Mouse (Mus musculus): Measurements from ENCODE around the gene Lyar. TPM values are rescaled to one million over a fixed set of nuclear protein-coding genes. Genes with fewer than 3 reads are reported as not detected.

Lyar gene
- polyA plus RNA-seq, 1 experiment: 21.2 TPM

DNA sequence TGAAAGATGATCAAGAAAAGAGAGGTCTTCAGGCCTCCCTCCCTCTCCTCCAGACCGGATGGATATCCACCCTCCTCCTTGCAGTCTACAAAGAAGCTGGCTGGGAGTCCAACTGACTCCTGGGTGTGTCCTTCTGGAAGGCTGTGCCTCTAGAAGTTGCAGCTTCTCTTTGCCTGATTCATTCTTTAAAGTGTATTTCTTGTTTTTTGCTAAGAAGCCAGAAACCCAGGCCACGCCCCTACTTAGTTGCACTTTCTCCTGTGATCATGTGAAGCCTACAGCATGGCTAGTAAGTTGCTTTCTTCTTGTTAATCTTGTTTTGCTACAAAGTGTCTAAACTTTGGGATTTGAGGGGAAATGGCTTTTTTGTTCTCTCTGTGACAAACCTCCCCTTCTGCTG, 33.3 kb upstream of the Lyar start:
- Histone ChIP-seq H3K36me3 (ENCODE audit: control insufficient read depth, insufficient read depth) (no peaks in the 10 kb centered on the region), H3K79me2 (ENCODE audit: control insufficient read depth, insufficient read depth) (no peaks in the 10 kb centered on the region), H3K4me2 (ENCODE audit: low read depth) (no peak overlapping the region), H3K4me3 (no peak overlapping the region), H3ac (ENCODE audit: control insufficient read depth, insufficient read length) (no peak overlapping the region), H3K27me3 (ENCODE audit: control insufficient read depth, insufficient read depth, insufficient read length) (no peaks in the 10 kb centered on the region)
- TF ChIP-seq E2F4 (IDR thresholded peaks at IDR 0.05; ENCODE audit: insufficient read depth): no peak

DNA sequence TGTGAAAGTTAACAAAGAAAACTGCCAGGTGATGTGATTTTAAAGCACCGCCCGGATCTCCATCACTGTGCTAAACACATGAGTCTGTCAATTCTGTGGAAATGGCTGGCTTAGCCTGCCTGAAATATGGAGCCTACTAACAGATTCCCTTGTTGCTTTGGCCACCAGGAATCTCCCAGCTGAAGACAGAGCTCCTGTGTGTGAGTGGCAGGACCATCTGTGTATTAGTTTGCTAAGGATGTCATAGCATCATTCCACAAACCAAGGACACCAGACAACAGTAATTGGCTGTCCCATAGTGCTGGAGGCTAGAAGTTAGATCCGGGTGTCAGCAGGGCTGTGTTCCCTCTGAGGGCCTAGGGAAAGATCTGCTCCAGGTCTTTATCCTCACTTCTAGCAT, 29.4 kb upstream of the Lyar start:
- Histone ChIP-seq H3K4me3 (no peak overlapping the region), H3ac (ENCODE audit: control insufficient read depth, insufficient read length) (no peak overlapping the region), H3K27me3 (ENCODE audit: control insufficient read depth, insufficient read depth, insufficient read length) (no peaks in the 10 kb centered on the region), H3K79me2 (ENCODE audit: control insufficient read depth, insufficient read depth) (no peaks in the 10 kb centered on the region), H3K4me2 (ENCODE audit: low read depth) (no peak overlapping the region), H3K36me3 (ENCODE audit: control insufficient read depth, insufficient read depth) (no peaks in the 10 kb centered on the region)
- TF ChIP-seq CEBPB (IDR thresholded peaks at IDR 0.05; ENCODE audit: insufficient read depth, poor library complexity, severe bottlenecking) (no peak), POLR2AphosphoS2 (IDR thresholded peaks at IDR 0.05; ENCODE audit: insufficient read length, low read depth) (no peak), MYOD1 (IDR thresholded peaks at IDR 0.05; ENCODE audit: control insufficient read depth in 1 of 3, insufficient read length in 2 of 3, low read depth in 2 of 3) (peak; percentile 44 to 81 (median 52)), MYOG (IDR thresholded peaks at IDR 0.05; ENCODE audit: control insufficient read depth in 1 of 3, insufficient read depth in 1 of 3, insufficient read length in 2 of 3, low read depth in 2 of 3) (no peak)

DNA sequence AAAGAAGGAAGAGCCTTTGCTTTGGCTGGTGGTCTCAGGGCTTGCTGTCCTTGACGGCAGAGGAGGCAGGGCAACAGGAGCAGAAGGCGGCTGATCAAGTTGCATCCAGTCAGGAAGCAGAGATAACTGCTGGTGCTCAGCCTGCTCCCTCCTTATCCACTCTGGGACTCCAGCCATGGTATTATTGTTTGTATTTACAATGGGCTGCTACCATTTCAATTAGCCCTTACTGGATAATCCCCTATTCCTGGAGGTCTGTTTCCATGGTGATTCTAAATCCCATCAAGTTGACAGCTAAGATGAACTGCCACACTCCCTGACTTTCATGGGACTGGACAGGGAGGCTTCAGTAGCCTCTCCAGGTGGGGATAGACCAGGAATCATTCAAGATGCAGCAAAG, 25.3 kb upstream of the Lyar start:
- no peak overlapping the region for H3ac ChIP-seq (ENCODE audit: control insufficient read depth, insufficient read length)
- no peaks in the 10 kb centered on the region for H3K27me3 ChIP-seq (ENCODE audit: control insufficient read depth, insufficient read depth, insufficient read length)
- H3K4me3 ChIP-seq: no peak overlapping the region
- no peaks in the 10 kb centered on the region for H3K36me3 ChIP-seq (ENCODE audit: control insufficient read depth, insufficient read depth)
- H3K79me2 ChIP-seq (ENCODE audit: control insufficient read depth, insufficient read depth): no peaks in the 10 kb centered on the region
- TF ChIP-seq MYOG (IDR thresholded peaks at IDR 0.05; ENCODE audit: control insufficient read depth in 1 of 3, insufficient read depth in 1 of 3, insufficient read length in 2 of 3, low read depth in 2 of 3) (no peak), USF1 (IDR thresholded peaks at IDR 0.05; ENCODE audit: low read depth) (no peak), POLR2A (IDR thresholded peaks at IDR 0.05; ENCODE audit: insufficient read length, low read depth) (no peak), TCF12 (IDR thresholded peaks at IDR 0.05; ENCODE audit: insufficient read depth, poor library complexity, severe bottlenecking) (no peak), TCF3 (IDR thresholded peaks at IDR 0.05; ENCODE audit: insufficient read length, low read depth) (no peak)
- H3K4me2 ChIP-seq (ENCODE audit: low read depth): no peak overlapping the region

DNA sequence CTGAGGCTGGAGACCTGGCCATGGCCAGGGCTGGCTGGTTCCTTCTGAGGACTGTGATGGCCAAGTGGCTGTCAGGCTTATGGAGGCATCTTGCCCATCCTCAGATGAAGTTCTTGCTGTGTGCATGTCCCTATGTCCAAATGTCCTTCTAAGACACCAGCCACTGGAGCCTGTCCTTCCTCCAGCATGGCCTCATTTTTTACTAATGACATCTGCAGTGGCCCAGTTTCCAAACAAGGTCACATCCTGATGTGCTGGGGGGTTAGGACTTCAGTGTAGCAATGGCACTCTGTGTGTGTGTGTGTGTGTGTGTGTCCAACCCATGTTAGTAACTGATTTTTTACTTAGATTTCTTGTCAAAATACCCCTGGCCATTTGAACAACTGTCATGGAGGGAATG, 24.3 kb upstream of the Lyar start:
- Histone ChIP-seq H3K4me3 (no peak overlapping the region), H3ac (ENCODE audit: control insufficient read depth, insufficient read length) (no peak overlapping the region), H3K4me2 (ENCODE audit: low read depth) (no peak overlapping the region), H3K27me3 (ENCODE audit: control insufficient read depth, insufficient read depth, insufficient read length) (no peaks in the 10 kb centered on the region), H3K79me2 (ENCODE audit: control insufficient read depth, insufficient read depth) (no peaks in the 10 kb centered on the region), H3K36me3 (ENCODE audit: control insufficient read depth, insufficient read depth) (no peaks in the 10 kb centered on the region)
- TF ChIP-seq CEBPB (IDR thresholded peaks at IDR 0.05; ENCODE audit: insufficient read depth, poor library complexity, severe bottlenecking) (no peak), SRF (IDR thresholded peaks at IDR 0.05; ENCODE audit: control insufficient read depth, insufficient read length, low read depth) (no peak), POLR2A (IDR thresholded peaks at IDR 0.05; ENCODE audit: insufficient read length, low read depth) (no peak), TCF3 (IDR thresholded peaks at IDR 0.05; ENCODE audit: insufficient read length, low read depth) (no peak), MYOG (IDR thresholded peaks at IDR 0.05; ENCODE audit: control insufficient read depth in 1 of 3, insufficient read depth in 1 of 3, insufficient read length in 2 of 3, low read depth in 2 of 3) (no peak), TCF12 (IDR thresholded peaks at IDR 0.05; ENCODE audit: insufficient read depth, poor library complexity, severe bottlenecking) (no peak)

DNA sequence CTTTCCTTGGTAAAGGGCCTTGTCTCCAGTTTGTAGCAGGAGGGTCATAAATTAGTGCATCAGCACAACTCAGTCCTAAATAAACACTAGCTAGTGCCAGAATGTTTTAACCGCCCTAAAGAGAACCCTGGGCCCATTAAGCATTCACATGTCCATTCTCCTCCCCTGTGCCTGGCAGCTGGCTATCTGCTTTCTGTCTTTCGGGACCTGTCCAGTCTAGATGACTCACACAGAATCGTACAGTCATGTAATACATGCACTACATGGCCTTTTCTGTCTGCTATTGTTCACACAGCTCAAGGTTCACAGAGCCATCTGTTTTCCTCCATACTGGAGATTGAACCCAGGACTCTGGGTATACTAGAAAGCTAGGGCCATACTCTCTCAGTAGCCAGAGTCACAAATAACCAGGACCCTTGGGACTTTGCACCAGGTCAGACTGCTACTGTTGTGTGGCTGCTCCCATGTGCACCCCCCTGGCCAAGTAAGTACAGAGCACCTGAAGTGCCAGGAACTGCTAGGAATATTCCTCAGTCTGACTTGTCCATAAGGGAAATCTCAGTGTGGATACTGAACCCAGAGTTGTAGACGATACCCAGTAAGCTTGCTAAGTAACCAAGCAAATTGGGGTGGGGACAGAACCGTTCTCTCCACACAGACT, 23.3 kb upstream of the Lyar start:
- no peak overlapping the region for H3K4me3 ChIP-seq
- H3K36me3 ChIP-seq (ENCODE audit: control insufficient read depth, insufficient read depth): no peaks in the 10 kb centered on the region
- H3K4me2 ChIP-seq (ENCODE audit: low read depth): no peak overlapping the region
- no peaks in the 10 kb centered on the region for H3K79me2 ChIP-seq (ENCODE audit: control insufficient read depth, insufficient read depth)
- H3K27me3 ChIP-seq (ENCODE audit: control insufficient read depth, insufficient read depth, insufficient read length): no peaks in the 10 kb centered on the region
- H3ac ChIP-seq (ENCODE audit: control insufficient read depth, insufficient read length): no peak overlapping the region
- no peak for TF ChIP-seq POLR2AphosphoS2 (IDR thresholded peaks at IDR 0.05; ENCODE audit: insufficient read length, low read depth)
- TF ChIP-seq POLR2A (IDR thresholded peaks at IDR 0.05; ENCODE audit: insufficient read length, low read depth): no peak
- TF ChIP-seq MYOD1 (IDR thresholded peaks at IDR 0.05; ENCODE audit: control insufficient read depth in 1 of 3, insufficient read length in 2 of 3, low read depth in 2 of 3): no peak
- TF ChIP-seq E2F4 (IDR thresholded peaks at IDR 0.05; ENCODE audit: insufficient read depth): no peak
- no peak for TF ChIP-seq USF1 (IDR thresholded peaks at IDR 0.05; ENCODE audit: low read depth)
- no peak for TF ChIP-seq MAX (IDR thresholded peaks at IDR 0.05; ENCODE audit: low read depth)
- no peak for TF ChIP-seq MYOG (IDR thresholded peaks at IDR 0.05; ENCODE audit: control insufficient read depth in 1 of 3, insufficient read depth in 1 of 3, insufficient read length in 2 of 3, low read depth in 2 of 3)
- no peak for TF ChIP-seq TCF3 (IDR thresholded peaks at IDR 0.05; ENCODE audit: insufficient read length, low read depth)

- no peaks in the 10 kb centered on the region for H3K79me2 ChIP-seq (ENCODE audit: control insufficient read depth, insufficient read depth)
- H3K4me2 ChIP-seq (ENCODE audit: low read depth): no peak overlapping the region
- H3K4me3 ChIP-seq: no peak overlapping the region
- H3K27me3 ChIP-seq (ENCODE audit: control insufficient read depth, insufficient read depth, insufficient read length): no peaks in the 10 kb centered on the region
- no peaks in the 10 kb centered on the region for H3K36me3 ChIP-seq (ENCODE audit: control insufficient read depth, insufficient read depth)
- TF ChIP-seq SRF (IDR thresholded peaks at IDR 0.05; ENCODE audit: control insufficient read depth, insufficient read length, low read depth): no peak
- TF ChIP-seq USF1 (IDR thresholded peaks at IDR 0.05; ENCODE audit: low read depth): no peak
- TF ChIP-seq MYOD1 (IDR thresholded peaks at IDR 0.05; ENCODE audit: control insufficient read depth in 1 of 3, insufficient read length in 2 of 3, low read depth in 2 of 3): no peak
- no peak for TF ChIP-seq MYOG (IDR thresholded peaks at IDR 0.05; ENCODE audit: control insufficient read depth in 1 of 3, insufficient read depth in 1 of 3, insufficient read length in 2 of 3, low read depth in 2 of 3)
- no peak overlapping the region for H3ac ChIP-seq (ENCODE audit: control insufficient read depth, insufficient read length)
Measured at GRCm38 (mm10) chr5:38197482-38197823, 22.8 kb upstream of the Lyar start.
